Mouse (Mus musculus): ENCODE measurements at regions not wholly inside any gene's neighbourhood (a gene's known extent, or its start where the extent isn't known, plus 50 kb on each side); places are given as distances from the start of the nearest gene placed in this dataset.

DNA sequence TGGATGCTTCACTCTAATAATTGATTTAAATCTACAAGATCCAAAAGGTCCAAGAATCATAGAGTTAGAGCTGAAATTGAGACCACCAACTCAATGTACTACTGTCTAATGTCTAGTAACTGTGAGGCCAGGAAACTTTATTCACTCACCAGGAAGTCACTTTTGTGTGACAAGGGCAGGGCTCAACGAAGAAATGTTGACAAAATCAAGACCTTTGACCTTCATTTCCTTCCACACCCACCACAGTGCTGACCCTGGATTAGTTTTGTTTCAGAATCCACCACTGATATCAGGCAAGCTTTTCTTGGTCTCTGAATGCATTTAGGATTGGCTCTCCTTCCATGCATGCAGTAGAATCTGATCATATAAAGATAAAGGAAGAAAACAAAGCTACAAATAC, 487.5 kb upstream of the Gm26657 start:
- DNase-seq: no peak

- no peak for DNase-seq
These were observed 488.1 kb upstream of the Gm26657 start for GRCm38 (mm10) chr4:56251766-56252165.

- no peak for DNase-seq
These were observed 489.3 kb upstream of the Gm26657 start for GRCm38 (mm10) chr4:56250611-56251010.

DNA sequence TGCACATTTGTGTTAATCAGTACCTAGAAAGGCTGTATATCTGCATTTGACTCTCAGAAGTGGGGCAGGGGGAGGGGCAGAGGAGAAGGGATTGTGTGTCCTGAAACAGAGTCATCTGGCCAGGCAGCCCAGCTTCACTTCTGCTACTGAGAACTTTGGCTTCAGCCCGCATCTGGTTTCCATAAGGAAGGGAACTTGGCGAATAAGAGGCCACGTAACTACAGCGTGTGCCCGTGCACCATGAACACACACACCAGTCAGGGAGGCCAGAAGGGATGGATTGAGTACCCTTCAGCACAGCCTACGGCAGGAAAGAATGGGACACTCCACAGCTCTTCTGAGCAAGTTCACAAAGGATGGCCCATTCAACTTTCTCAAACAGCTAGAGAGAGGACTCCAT, 496.0 kb upstream of the Gm26657 start:
- DNase-seq: no peak

GRCm38 (mm10) chr4:56238496-56239488, 501.1 kb upstream of the Gm26657 start:
- DNase-seq: no peak

DNA sequence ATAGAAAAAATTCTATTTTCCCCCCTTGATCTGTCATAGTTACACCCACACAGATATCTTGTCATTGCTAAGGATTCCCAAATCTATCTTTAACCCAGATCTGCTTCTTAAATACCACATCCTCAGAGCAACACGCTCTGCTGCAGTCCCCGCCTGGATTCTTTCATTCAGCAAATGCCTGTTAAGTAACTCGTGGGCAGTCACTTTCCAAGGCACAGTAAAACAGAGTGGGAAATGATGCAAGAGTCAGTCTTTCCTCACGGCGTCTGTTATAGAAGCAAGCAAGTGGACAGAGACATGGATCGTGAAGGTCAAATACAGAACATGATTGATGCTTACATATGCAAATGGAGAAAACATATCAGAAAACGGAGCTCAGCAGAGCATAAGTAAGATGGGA, 508.5 kb upstream of the Gm26657 start:
- no peak for DNase-seq

DNA sequence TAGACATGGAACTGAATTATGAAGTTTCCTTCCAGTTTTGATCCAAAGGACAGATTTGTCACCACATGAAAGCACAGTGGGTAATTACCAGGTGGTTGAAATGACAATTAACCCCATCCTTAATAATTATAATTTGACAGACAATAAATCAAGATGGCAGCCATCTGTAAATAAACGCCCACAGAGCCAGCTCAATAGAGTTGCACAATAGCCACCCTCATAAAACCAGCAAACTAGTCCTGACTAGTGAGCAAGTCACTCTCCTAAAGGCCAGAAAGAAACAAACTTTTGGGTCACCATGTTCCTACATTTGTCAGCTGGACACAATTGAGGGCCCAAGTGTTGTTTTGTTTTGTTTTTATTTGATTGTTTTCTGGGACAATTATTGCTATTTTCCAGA, 509.4 kb upstream of the Gm26657 start:
- no peak for DNase-seq

GRCm38 (mm10) chr4:56226493-56226892, 513.4 kb upstream of the Gm26657 start:
- DNase-seq: no peak

DNA sequence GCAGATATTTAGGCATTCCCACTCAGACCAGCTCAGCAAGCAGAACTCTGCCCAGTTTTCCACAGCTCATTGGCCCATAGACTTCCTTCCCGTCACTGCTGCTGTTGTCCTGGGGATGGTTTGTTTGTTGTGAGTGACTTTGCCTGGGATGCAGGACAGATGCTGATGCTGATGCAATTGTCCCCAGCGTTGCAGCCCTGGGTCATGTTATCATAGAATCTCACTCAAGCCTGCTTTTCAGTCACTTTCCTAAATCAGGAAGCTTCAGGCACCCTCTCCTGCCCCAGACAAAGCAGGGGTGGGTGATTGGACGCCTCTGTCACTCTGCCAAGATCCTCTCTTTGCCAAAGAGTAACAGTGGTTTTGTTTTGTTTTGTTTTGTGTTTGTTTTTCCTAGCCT, 515.3 kb upstream of the Gm26657 start:
- DNase-seq: peak; percentile 36

DNA sequence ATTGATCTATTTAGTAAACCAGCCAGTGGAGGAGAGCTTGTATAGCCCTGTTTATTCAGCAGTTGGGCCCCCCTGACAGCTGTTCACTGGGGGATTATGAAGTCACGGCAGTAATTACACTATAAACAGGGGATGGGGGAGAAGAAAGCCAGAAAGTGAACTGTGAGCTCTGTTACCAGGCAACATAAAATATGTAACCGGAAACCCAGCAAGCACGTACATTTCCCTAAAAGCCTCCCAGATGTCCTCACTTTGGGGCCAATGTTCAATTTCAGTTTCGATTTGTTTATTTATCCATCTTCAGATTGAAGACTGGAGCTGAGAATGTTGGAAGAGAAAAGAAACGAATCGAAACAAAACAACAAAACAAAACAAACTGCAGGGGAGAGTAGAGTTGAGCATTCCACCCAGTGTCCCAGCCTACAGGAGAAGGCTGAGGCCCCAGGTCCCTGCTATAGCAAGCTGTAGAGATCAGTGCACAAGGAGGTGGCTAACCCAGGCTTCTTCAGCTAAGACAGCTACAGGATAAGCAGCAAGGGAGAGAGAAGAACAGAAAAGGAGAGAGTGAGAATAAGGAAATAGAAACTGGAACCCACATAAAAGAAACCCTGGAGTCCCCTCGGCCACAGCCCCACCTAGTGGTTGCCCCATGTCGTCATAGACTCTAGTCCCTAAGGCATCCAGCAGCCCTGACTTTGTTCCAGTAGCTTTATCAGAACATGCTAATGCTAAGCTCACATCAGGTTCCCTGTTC, 517.7 kb upstream of the Gm26657 start:
- peak; percentile 84 for DNase-seq

DNA sequence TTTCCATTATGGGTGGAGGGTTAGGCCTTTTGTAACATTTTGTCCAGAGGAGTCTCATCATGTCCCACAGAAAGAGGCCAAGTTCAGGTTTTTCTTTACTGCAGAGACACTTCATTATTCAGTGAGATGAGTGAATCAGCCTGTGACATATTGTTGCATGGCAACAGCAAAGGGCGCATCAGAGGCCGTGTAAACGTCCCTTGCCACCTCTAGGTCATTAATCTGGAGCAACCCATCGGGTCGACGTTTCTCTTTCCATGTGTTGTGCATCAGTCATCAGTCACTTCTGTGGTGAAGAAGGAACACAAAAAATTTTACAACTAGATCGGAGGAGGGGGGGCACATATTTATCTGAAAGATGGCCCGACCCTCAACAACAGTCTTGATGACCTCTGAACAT, 519.3 kb upstream of the Gm26657 start:
- DNase-seq: peak; percentile 33

DNA sequence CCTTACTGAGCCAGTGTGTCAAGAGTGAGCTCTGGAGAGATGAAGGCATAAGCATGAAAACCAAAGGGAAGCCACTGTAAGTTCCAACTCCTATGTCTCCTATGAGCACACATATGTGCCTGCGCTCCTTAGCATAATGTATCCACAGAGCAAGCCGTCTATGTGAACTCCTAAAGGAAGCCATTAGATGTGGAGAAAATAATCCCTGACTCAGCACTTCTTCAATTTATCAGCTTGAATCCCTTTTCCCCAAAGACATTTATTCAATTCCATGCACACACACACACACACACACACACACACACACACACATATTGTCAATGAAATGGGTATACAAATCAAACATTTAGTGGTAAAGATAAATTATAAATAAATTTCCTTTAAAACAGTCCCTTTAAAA, 530.4 kb upstream of the Gm26657 start:
- no peak for DNase-seq

GRCm38 (mm10) chr4:56207726-56208125, 532.1 kb upstream of the Gm26657 start:
- no peak for DNase-seq

DNA sequence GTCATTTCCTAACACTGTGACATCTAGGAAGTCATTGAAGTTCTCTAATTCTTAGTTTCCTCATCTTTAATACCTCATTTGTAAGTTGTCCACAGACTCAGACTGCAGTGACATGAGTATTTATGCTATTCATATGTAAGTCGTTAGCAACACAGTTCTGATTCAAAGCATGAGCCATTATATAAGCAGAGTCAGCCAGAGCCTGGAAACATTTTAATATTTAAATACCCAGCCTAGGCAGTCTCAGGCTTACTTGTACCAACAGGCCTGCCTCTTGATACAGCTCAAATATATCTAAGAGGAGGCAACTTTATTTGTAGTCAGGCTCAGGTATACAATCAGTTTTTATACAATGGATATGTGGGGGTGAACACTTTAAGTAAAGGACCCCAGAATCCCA, 534.8 kb upstream of the Gm26657 start:
- DNase-seq: no peak

GRCm38 (mm10) chr4:56193365-56193764, 546.5 kb upstream of the Gm26657 start:
- DNase-seq: no peak

DNA sequence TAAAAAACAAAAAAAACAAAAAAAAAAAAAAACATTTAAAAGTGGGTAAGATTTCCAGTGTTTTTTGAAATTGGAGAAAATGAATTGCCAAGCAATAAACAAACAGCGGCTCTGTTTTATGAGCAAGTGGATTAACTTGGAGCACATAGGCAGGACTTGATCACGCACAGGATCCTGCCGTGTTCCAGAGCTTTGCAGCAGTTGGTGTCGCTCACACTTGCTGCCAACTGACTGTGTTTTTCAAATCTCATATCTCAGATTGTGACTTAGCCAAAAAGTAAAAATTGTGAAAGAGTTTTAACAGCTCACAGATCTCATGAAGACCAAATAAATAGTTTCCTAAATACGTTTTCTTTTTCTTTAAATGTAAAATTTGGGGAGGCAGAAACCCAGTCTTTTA, 547.4 kb upstream of the Gm26657 start:
- no peak for DNase-seq

GRCm38 (mm10) chr4:56179566-56179965, 560.3 kb upstream of the Gm26657 start:
- no peak for DNase-seq

GRCm38 (mm10) chr4:56178844-56179481, 560.9 kb upstream of the Gm26657 start:
- DNase-seq: no peak

GRCm38 (mm10) chr4:56161257-56161594, 578.6 kb upstream of the Gm26657 start:
- DNase-seq: no peak

- no peak for DNase-seq
These were observed 579.2 kb upstream of the Gm26657 start for GRCm38 (mm10) chr4:56160551-56161256.

GRCm38 (mm10) chr4:56157521-56158065, 582.3 kb upstream of the Gm26657 start:
- no peak for DNase-seq

- no peak for DNase-seq
These were observed 589.2 kb upstream of the Gm26657 start for GRCm38 (mm10) chr4:56150716-56151115.

GRCm38 (mm10) chr4:56143827-56144226, 596.0 kb upstream of the Gm26657 start:
- no peak for DNase-seq

Data from lung, postnatal 14 days (tissue).